Mouse (Mus musculus): ENCODE measurements around the gene E130208F15Rik. TPM values are rescaled to one million over a fixed set of nuclear protein-coding genes. Genes with fewer than 3 reads are reported as not detected.

E130208F15Rik gene
- polyA plus RNA-seq, 1 experiment from 2014 or later: not detected

- H3K9ac ChIP-seq: no peak overlapping the region
- no peak for DNase-seq
- peak overlapping the region; percentile 99; the same call in 1 of the 2 replicates for H3K27ac ChIP-seq (ENCODE audit: low read depth)
- H3K4me2 ChIP-seq: peak overlapping the region; percentile 94
- H3K9me3 ChIP-seq (ENCODE audit: low read depth, low read length): no peaks in the 10 kb centered on the region
- H3K27me3 ChIP-seq (ENCODE audit: insufficient read depth, low read length): no peaks in the 10 kb centered on the region
- no peak for ATAC-seq (ENCODE audit: insufficient read depth)
- peaks cover 4% of the 10 kb centered on the region; the same call in 1 of the 2 replicates for H3K4me1 ChIP-seq (ENCODE audit: insufficient read depth)
- H3K4me3 ChIP-seq (ENCODE audit: low read depth, low read length): no peak overlapping the region; the same call in 1 of the 2 replicates
- 48% methylated on average over 4 of the region's 4 CpGs for whole genome bisulfite sequencing
- TF ChIP-seq CTCF (IDR thresholded peaks at IDR 0.05; ENCODE audit: low read depth): no peak
- H3K36me3 ChIP-seq (ENCODE audit: insufficient read depth): no peaks in the 10 kb centered on the region
Observed at GRCm38 (mm10) chr7:30281522-30281921, 40.0 kb upstream of the E130208F15Rik start.

- Histone ChIP-seq H3K4me2 (no peak overlapping the region), H3K9ac (no peak overlapping the region), H3K4me3 (ENCODE audit: low read depth, low read length) (no peak overlapping the region), H3K27ac (ENCODE audit: low read depth) (no peak overlapping the region), H3K4me1 (ENCODE audit: insufficient read depth) (peaks cover 4% of the 10 kb centered on the region; the same call in 1 of the 2 replicates), H3K27me3 (ENCODE audit: insufficient read depth, low read length) (no peaks in the 10 kb centered on the region), H3K36me3 (ENCODE audit: insufficient read depth) (no peaks in the 10 kb centered on the region), H3K9me3 (ENCODE audit: low read depth, low read length) (no peaks in the 10 kb centered on the region)
- ATAC-seq (ENCODE audit: insufficient read depth): no peak
- no peak for TF ChIP-seq CTCF (IDR thresholded peaks at IDR 0.05; ENCODE audit: low read depth)
- WGBS: 72% methylated on average over 7 of the region's 7 CpGs
- no peak for DNase-seq
Observed at GRCm38 (mm10) chr7:30282740-30283139, 38.8 kb upstream of the E130208F15Rik start.

- no peak overlapping the region for H3K4me3 ChIP-seq (ENCODE audit: low read depth, low read length)
- no peaks in the 10 kb centered on the region for H3K9me3 ChIP-seq (ENCODE audit: low read depth, low read length)
- WGBS: 54% methylated on average over 8 of the region's 8 CpGs
- H3K4me1 ChIP-seq (ENCODE audit: insufficient read depth): peaks cover 5% of the 10 kb centered on the region; the same call in 1 of the 2 replicates
- no peak overlapping the region for H3K9ac ChIP-seq
- ATAC-seq (ENCODE audit: insufficient read depth) (no peak), DNase-seq (peak; percentile 37)
- no peaks in the 10 kb centered on the region for H3K36me3 ChIP-seq (ENCODE audit: insufficient read depth)
- TF ChIP-seq CTCF (IDR thresholded peaks at IDR 0.05; ENCODE audit: low read depth): no peak
- no peaks in the 10 kb centered on the region for H3K27me3 ChIP-seq (ENCODE audit: insufficient read depth, low read length)
- H3K27ac ChIP-seq (ENCODE audit: low read depth): no peak overlapping the region
- H3K4me2 ChIP-seq: no peak overlapping the region
Observed at GRCm38 (mm10) chr7:30286701-30287410, 34.7 kb upstream of the E130208F15Rik start.

GRCm38 (mm10) chr7:30288046-30288445, 33.5 kb upstream of the E130208F15Rik start:
- WGBS: 62% methylated on average over 6 of the region's 6 CpGs
- TF ChIP-seq CTCF (IDR thresholded peaks at IDR 0.05; ENCODE audit: low read depth): no peak

GRCm38 (mm10) chr7:30289071-30289713, 32.3 kb upstream of the E130208F15Rik start:
- Histone ChIP-seq H3K9ac (no peak overlapping the region), H3K27ac (ENCODE audit: low read depth) (no peak overlapping the region), H3K9me3 (ENCODE audit: low read depth, low read length) (no peaks in the 10 kb centered on the region), H3K4me3 (ENCODE audit: low read depth, low read length) (no peak overlapping the region), H3K27me3 (ENCODE audit: insufficient read depth, low read length) (no peaks in the 10 kb centered on the region), H3K36me3 (ENCODE audit: insufficient read depth) (0 out of 2 replicates have a peak, but pooled peaks cover 3% of the 10 kb centered on the region), H3K4me1 (ENCODE audit: insufficient read depth) (peaks cover 5% of the 10 kb centered on the region; the same call in 1 of the 2 replicates), H3K4me2 (no peak overlapping the region)
- ATAC-seq (ENCODE audit: insufficient read depth): no peak
- DNase-seq: no peak
- 61% methylated on average over 7 of the region's 7 CpGs for WGBS
- TF ChIP-seq CTCF (IDR thresholded peaks at IDR 0.05; ENCODE audit: low read depth): no peak

More at GRCm38 (mm10) chr7:30288046-30288445, 33.5 kb upstream of the E130208F15Rik start:
- H3K4me2 ChIP-seq: no peak overlapping the region
- no peaks in the 10 kb centered on the region for H3K27me3 ChIP-seq (ENCODE audit: insufficient read depth, low read length)
- no peaks in the 10 kb centered on the region for H3K36me3 ChIP-seq (ENCODE audit: insufficient read depth)
- peaks cover 5% of the 10 kb centered on the region; the same call in 1 of the 2 replicates for H3K4me1 ChIP-seq (ENCODE audit: insufficient read depth)
- no peak overlapping the region for H3K27ac ChIP-seq (ENCODE audit: low read depth)
- ATAC-seq (ENCODE audit: insufficient read depth) (no peak), DNase-seq (no peak)
- no peaks in the 10 kb centered on the region for H3K9me3 ChIP-seq (ENCODE audit: low read depth, low read length)
- no peak overlapping the region for H3K9ac ChIP-seq
- H3K4me3 ChIP-seq (ENCODE audit: low read depth, low read length): no peak overlapping the region

- Histone ChIP-seq H3K4me3 (ENCODE audit: low read depth, low read length) (no peak overlapping the region), H3K4me2 (no peak overlapping the region), H3K9me3 (ENCODE audit: low read depth, low read length) (no peaks in the 10 kb centered on the region), H3K27ac (ENCODE audit: low read depth) (no peak overlapping the region), H3K27me3 (ENCODE audit: insufficient read depth, low read length) (no peaks in the 10 kb centered on the region), H3K4me1 (ENCODE audit: insufficient read depth) (peaks cover 5% of the 10 kb centered on the region; the same call in 1 of the 2 replicates), H3K9ac (no peak overlapping the region), H3K36me3 (ENCODE audit: insufficient read depth) (0 out of 2 replicates have a peak, but pooled peaks cover 4% of the 10 kb centered on the region)
- DNase-seq: peak; percentile 13
- TF ChIP-seq CTCF (IDR thresholded peaks at IDR 0.05; ENCODE audit: low read depth): no peak
- 0 out of 2 replicates have a peak, but pooled peaks have one; percentile 25 for ATAC-seq (ENCODE audit: insufficient read depth)
- 45% methylated on average over 10 of the region's 10 CpGs for WGBS
Observed at GRCm38 (mm10) chr7:30289714-30290399, 31.7 kb upstream of the E130208F15Rik start.
